Mouse (Mus musculus) B cell, adult 2 months (primary cell): ENCODE results near the gene Exosc8.
A peak's percentile ranks its signal among the peaks of the same experiment; 100 is the strongest.

Source experiments
- DNase-seq, 2 experiments: peaks; one replicate each; pipeline ENCODE4 v3.0.0; 2022

The Exosc8 gene

GRCm38 (mm10) chr3:54735247-54736046, at the start of gene Exosc8, which contains the start of gene Alg5:
Gene Exosc8, minus strand, starts transcription at chr3:54735393.
Gene Alg5, plus strand, starts transcription at chr3:54735539.
- peak; percentile 99 to 100 for DNase-seq

DNA sequence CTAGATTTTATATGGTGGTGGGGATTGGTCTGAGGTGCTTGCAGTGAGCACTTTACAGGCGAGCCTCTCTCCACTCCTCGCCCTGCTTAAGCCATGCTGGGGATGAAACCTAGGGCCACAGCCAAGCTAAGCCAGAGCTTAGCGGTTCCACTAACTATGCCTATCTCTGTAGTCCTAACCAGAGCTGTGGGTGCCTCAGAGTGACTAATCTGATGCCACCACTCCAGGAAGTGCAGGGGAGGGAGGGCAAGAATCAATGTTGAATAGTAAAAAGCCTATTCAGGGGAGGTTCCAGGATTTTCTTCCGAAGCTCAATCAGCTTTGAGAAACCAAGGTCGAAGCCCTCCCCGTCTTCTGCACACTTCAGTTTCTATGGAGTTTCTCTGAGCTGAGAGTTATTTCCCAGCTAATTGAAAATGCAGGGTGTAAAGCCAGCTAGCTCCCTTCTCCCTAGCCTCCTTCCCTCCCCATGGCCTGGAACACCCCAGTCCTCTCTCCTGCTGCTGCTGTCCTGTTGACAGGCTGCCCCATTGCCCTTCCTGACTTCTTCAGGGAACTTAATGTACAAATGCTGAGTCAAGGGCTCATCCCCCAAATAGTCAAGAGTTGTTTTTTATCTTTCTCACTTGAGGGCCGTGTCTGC, 40.9 kb upstream of the Exosc8 start:
- no peak for DNase-seq

DNA sequence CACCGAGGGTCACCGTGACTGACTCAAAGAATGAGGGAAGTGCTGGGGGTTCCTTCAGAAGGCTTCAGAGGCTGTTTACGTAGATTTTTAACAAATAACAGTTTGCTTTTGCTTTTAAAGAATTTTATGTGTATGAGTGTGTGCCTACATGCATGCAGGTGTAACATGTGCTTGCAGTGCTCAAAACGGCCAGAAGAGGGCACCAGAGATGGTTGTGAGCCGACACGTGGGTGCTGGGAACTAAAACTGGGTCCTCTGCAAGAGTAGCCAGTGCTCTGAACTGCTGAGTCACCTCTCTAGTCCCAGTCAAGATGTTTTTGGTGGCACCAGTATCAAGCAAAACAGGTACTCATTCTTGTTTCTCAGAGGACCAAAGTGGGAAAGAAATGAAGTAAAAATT, 38.4 kb upstream of the Exosc8 start:
- DNase-seq = no peak

- DNase-seq = no peak
These were observed 34.4 kb upstream of the Exosc8 start for GRCm38 (mm10) chr3:54769349-54770275.

GRCm38 (mm10) chr3:54768592-54768991, 33.4 kb upstream of the Exosc8 start:
- DNase-seq = no peak

DNA sequence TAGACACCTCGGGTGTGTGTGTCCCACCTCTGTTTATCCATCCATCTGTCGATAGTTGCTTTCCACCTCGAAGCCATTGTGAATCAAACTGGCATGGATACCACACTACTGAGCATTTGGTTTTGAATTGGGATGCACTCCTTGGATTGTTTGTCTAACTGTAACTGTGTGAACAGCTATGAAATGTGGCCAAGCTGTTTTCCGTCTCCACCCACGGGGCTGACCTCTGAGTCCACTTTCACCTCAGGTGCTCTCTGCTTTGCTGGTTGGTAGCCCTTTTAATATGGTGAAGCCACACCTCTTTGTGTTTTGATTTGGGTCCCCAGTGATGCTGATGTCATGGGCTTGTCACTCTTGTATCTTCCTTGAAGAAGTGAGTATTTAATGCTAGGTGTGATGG, 31.6 kb upstream of the Exosc8 start:
- DNase-seq = no peak

- DNase-seq = no peak
These were observed 30.8 kb upstream of the Exosc8 start for GRCm38 (mm10) chr3:54766034-54766433.

GRCm38 (mm10) chr3:54765521-54765920, 30.3 kb upstream of the Exosc8 start:
- peak; percentile 28 to 32 for DNase-seq

GRCm38 (mm10) chr3:54764418-54764817, 29.2 kb upstream of the Exosc8 start:
- DNase-seq = no peak

GRCm38 (mm10) chr3:54761258-54761657, 26.1 kb upstream of the Exosc8 start:
- no peak for DNase-seq

GRCm38 (mm10) chr3:54760321-54761115, 25.3 kb upstream of the Exosc8 start:
- no peak for DNase-seq

- no peak for DNase-seq
These were observed 24.0 kb upstream of the Exosc8 start for GRCm38 (mm10) chr3:54759211-54759610.

- no peak for DNase-seq
These were observed 22.3 kb upstream of the Exosc8 start for GRCm38 (mm10) chr3:54757446-54757845.

DNA sequence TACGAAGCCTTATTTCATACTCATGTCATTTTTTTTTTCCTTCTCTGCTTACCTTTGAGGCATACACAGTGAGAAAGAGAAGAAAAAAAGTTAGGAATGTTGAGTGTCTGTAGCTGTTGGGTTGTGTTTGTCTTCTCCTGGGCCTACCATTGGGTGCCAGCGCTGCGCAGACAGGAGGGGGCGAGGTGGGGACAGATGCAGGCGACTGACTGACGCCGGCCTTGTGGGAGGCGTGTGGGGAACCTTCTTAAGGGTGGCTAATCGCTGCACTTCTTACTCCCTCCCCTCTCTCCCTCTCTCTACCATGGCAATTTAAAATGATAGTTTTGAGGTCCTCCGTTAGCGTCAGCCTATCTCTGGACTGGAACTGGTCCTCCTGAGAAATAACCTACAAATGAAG, 20.9 kb upstream of the Exosc8 start:
- no peak for DNase-seq

GRCm38 (mm10) chr3:54755145-54756041, 20.2 kb upstream of the Exosc8 start, which contains the start of gene Smad9:
Gene Smad9, plus strand, starts transcription at chr3:54755582.
- no peak for DNase-seq

DNA sequence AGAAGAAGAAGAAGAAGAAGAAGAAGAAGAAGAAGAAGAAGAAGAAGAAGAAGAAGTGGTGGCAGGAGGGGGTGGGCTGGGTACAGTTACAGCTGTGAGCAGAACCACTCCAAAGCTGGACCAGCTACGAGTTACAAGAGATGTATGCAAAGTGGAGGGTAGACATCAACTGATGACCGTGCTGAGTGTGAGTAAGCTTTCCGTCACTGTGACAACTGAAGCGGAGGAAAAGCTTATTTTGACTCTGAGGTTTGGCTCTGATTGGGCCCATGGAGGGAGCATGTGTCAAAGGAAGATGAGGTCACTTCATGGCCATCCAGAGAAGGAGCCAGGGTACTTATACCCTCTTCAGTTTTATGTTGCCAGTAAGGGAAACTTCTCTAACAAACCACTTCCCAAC, 18.2 kb upstream of the Exosc8 start:
- no peak for DNase-seq

DNA sequence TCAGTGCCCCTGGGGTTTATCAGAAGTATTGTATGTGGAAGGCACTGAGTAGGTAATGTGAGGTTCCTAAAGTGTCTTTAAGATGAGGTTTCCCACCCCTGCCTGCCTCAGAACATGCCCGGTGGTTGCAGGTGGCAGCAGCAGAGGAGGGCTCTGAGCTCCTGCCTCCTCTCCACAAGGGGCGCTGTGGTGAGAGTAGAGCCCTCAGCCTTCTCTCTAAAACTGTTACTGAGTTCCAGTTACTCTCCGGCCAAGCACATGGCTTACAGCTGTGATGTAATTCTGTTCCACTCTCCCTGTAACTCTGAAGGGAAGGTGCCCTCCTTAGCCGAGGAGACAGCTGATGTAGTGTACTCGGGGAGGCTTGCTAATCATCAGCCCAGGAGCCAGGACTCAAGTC, 10.6 kb upstream of the Exosc8 start:
- DNase-seq = peak; percentile 28 to 37

DNA sequence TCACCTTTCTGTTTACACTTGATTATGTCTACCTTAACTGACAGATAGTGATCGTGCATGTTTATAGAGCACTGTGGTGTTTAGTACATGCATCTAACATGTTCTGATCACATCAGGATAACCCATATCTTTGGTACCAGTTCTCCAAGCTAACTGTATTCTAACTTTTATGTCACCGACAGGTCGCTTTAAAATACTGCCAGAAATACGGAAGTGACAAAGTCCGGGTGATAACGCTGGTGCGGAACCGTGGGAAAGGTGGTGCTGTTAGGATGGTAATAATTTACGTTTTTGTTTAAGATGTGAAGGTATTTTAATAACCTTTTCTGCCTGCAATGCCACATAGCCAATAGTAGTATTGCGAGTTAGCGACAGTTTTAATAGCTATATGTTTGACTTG, 6.8 kb upstream of the Exosc8 start:
- no peak for DNase-seq

DNA sequence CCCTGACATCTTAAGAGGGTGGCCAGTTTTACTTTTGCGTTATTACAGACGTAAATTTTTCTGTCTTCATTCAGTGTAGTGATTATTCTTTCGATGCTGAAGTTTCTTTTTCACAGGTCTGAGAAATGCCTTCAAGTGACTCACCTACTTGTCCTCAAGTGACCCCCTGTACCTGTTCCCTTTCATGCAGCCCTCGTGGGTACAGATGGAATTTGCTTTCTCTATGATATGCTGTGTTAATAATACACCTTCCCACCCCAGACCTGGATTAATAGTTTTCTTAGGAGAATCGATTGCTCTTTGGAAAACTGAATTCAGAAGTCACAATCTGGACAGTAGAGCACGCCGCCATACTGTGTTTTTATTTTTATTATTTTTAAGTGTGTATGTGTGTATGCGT, 2.1 kb upstream of the Exosc8 start:
- DNase-seq = no peak

GRCm38 (mm10) chr3:54736101-54736927, 1.1 kb upstream of the Exosc8 start:
- DNase-seq = peak; percentile 9 to 24
